Mouse (Mus musculus): Measurements from ENCODE around the gene Hcn3. TPM values are rescaled to one million over a fixed set of nuclear protein-coding genes. Genes with fewer than 3 reads are reported as not detected.
A peak's percentile ranks its signal among the peaks of the same experiment; 100 is the strongest.

The Hcn3 gene
- 1.1 TPM in 2 replicates for polyA plus RNA-seq (2015; fragmentation: Nextera tagmentation; extraction: Ambion mirVana)

DNA sequence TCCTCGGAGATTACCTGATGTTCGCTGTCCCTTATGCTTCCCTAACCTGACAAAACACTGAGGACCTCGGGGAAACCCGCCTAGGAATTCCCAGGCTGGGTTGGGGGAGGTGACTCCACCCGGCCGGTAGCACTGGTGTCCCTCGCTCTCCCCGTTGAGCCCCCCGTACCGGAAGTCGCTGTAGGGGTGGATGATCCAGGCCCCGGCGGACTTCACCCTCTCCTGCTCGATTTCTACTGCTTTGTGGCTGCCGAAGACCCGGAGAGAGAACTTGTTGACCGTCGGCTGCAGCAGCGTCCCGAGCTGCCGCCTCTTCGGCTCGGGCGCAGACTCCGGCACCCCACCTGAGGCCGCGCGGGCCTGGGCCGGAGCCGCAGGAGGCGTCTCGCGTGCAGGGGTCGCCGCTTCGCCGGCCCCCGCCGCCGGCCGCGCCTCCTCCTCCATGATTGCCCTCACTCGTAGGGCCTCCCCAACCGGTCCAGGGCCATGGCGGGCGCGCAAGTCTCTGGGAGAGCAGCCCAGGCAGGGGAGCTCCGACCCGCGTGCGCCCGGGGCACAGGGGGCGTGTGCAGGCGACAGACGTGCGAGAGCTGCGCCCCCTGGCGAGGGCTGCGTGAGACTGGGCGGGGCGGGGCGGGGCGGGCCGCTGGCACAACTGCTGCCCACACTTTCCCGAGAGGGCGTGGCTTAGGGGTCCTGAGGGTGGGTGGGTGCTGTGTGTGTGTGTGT lies at the start of gene Hcn3:
Gene Hcn3, minus strand, starts transcription at position 581 of the 729 bp plus-strand sequence.
- Histone ChIP-seq H3K27me3 (replicated peaks; ENCODE audit: control insufficient read depth, insufficient read depth, low read length) (no peaks in the 10 kb centered on the region; the same call in 1 of the 2 replicates), H3K9ac (ENCODE audit: low read depth, low read length) (0 out of 2 replicates have a peak within 1 kb of the TSS, but pooled peaks have one; percentile 22), H3K36me3 (ENCODE audit: control insufficient read depth, insufficient read depth) (no peaks in the 10 kb centered on the region), H3K9me3 (ENCODE audit: control insufficient read depth) (no peaks in the 10 kb centered on the region), H3K27ac (ENCODE audit: low read depth, low read length) (no peak within 1 kb of the TSS), H3K4me1 (replicated peaks; ENCODE audit: control insufficient read depth, insufficient read depth, low read length) (no peaks in the 10 kb centered on the region), H3K4me2 (replicated peaks; ENCODE audit: low read depth) (peak within 1 kb of the TSS; percentile 99), H3K4me3 (ENCODE audit: low read depth, low read length) (peak within 1 kb of the TSS; percentile 54)
- ATAC-seq: peak; percentile 38; the same call in 1 of the 2 replicates
- TF ChIP-seq CTCF (IDR thresholded peaks at IDR 0.05; ENCODE audit: low read depth): peak; percentile 86
- under 1% methylated on average over 55 of the region's 66 CpGs for WGBS

DNA sequence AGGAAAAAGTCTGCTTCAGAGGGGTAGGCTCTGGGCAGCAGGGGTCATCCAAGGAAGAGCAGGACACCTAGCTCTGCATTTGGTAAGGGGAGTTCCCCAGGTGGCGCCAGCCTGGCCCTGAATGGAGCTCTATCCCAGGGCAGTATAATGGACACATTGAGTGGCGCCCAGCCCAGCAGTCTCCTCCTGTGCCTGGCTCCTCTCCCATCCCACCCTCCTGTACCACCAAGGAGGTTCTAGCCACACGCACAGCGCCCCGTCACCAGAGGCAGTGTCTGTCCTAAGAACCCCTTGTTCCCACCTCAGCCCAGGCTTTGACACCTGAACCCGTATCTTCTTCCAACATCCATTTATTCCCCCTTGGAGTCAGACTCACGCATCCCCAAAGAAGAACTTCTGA lies 49.7 kb upstream of the Hcn3 start:
- WGBS: 95% methylated on average over 7 of the region's 7 CpGs
- Histone ChIP-seq H3K27ac (ENCODE audit: low read depth, low read length) (no peak overlapping the region), H3K4me1 (replicated peaks; ENCODE audit: control insufficient read depth, insufficient read depth, low read length) (peaks cover 13% of the 10 kb centered on the region; the same call in 1 of the 2 replicates), H3K4me3 (ENCODE audit: low read depth, low read length) (no peak overlapping the region), H3K4me2 (replicated peaks; ENCODE audit: low read depth) (no peak overlapping the region), H3K36me3 (ENCODE audit: control insufficient read depth, insufficient read depth) (peaks cover 57% of the 10 kb centered on the region), H3K9ac (ENCODE audit: low read depth, low read length) (no peak overlapping the region), H3K9me3 (ENCODE audit: control insufficient read depth) (no peaks in the 10 kb centered on the region), H3K27me3 (replicated peaks; ENCODE audit: control insufficient read depth, insufficient read depth, low read length) (no peaks in the 10 kb centered on the region)
- TF ChIP-seq CTCF (IDR thresholded peaks at IDR 0.05; ENCODE audit: low read depth): no peak
- ATAC-seq: no peak

DNA sequence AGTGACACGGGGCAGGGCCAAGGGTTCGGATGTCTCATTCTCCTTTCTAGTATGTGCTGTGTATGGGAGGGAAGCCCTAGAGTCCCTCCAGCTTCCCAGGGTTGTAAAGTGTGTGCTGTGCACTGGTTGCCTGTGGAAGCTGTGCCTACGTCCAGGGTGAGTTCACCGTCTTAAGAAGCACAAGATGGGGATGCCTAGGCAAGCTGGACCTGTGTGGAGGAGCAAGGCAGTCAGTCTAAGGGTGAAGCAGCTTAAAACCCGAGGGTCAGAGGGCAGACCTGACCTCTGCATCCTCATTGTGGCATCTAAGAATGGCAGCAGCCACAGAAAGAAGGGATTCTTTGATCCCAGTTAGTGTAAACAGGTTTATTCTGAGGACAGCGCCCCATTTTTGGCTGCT lies 48.7 kb upstream of the Hcn3 start:
- Histone ChIP-seq H3K4me3 (ENCODE audit: low read depth, low read length) (no peak overlapping the region), H3K27me3 (replicated peaks; ENCODE audit: control insufficient read depth, insufficient read depth, low read length) (no peaks in the 10 kb centered on the region), H3K4me1 (replicated peaks; ENCODE audit: control insufficient read depth, insufficient read depth, low read length) (peaks cover 8% of the 10 kb centered on the region; the same call in 1 of the 2 replicates), H3K9me3 (ENCODE audit: control insufficient read depth) (no peaks in the 10 kb centered on the region), H3K9ac (ENCODE audit: low read depth, low read length) (no peak overlapping the region), H3K27ac (ENCODE audit: low read depth, low read length) (no peak overlapping the region), H3K4me2 (replicated peaks; ENCODE audit: low read depth) (no peak overlapping the region), H3K36me3 (ENCODE audit: control insufficient read depth, insufficient read depth) (peaks cover 66% of the 10 kb centered on the region)
- TF ChIP-seq CTCF (IDR thresholded peaks at IDR 0.05; ENCODE audit: low read depth): no peak
- 83% methylated on average over 6 of the region's 6 CpGs for WGBS
- no peak for ATAC-seq

DNA sequence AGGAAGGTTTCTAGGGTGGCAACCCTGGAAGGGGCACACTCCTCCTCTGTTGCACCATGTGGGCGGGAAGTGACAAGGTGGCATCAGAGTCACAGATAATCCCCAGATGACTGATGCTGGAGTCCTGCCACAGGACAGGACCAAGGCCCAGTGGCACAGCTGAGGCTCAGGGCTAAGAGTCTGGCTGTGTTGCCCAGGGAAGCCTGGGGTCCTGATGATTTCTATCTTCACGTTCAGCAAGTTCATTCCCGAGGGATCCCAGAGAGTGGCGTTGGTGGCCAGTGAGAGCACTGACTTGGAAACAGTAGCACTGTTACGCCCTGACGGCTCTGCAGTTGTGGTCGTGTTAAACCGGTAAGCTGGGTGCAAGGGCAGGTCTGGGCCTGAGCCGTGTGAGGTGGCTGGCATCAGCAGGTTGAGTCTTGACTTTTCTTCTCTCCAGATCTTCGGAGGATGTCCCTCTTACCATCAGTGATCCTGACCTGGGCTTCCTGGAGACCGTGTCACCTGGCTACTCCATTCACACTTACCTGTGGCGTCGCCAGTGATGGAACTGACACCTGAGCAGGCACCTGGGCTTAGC lies 48.2 kb upstream of the Hcn3 start:
- Histone ChIP-seq H3K36me3 (ENCODE audit: control insufficient read depth, insufficient read depth) (peaks cover 66% of the 10 kb centered on the region), H3K4me3 (ENCODE audit: low read depth, low read length) (no peak overlapping the region), H3K4me1 (replicated peaks; ENCODE audit: control insufficient read depth, insufficient read depth, low read length) (peaks cover 8% of the 10 kb centered on the region; the same call in 1 of the 2 replicates), H3K4me2 (replicated peaks; ENCODE audit: low read depth) (no peak overlapping the region), H3K9ac (ENCODE audit: low read depth, low read length) (no peak overlapping the region), H3K9me3 (ENCODE audit: control insufficient read depth) (no peaks in the 10 kb centered on the region), H3K27ac (ENCODE audit: low read depth, low read length) (no peak overlapping the region), H3K27me3 (replicated peaks; ENCODE audit: control insufficient read depth, insufficient read depth, low read length) (no peaks in the 10 kb centered on the region)
- TF ChIP-seq CTCF (IDR thresholded peaks at IDR 0.05; ENCODE audit: low read depth): no peak
- ATAC-seq: no peak
- WGBS: 91% methylated on average over 13 of the region's 13 CpGs

DNA sequence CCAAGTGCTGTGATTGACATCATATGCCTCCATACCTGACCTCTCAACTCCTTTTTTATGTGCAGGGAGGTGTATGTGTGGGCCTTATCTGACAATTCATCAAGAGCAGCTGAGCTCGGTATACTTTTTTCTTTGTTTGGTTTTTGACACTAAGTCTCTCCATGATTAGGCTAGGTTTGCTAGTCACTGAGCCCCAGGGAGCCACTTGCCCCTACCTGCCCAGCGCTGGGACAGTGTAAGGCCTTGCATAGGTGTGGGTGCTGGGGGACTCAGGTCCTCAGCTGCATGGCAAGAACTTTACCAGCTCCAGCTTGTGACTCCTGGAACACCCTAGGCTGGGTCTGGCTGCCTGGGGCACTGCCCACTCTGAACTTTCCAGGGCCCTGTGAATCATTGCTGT lies 46.7 kb upstream of the Hcn3 start:
- TF ChIP-seq CTCF (IDR thresholded peaks at IDR 0.05; ENCODE audit: low read depth): no peak
- Histone ChIP-seq H3K4me2 (replicated peaks; ENCODE audit: low read depth) (no peak overlapping the region), H3K36me3 (ENCODE audit: control insufficient read depth, insufficient read depth) (peaks cover 66% of the 10 kb centered on the region), H3K4me1 (replicated peaks; ENCODE audit: control insufficient read depth, insufficient read depth, low read length) (no peaks in the 10 kb centered on the region), H3K27me3 (replicated peaks; ENCODE audit: control insufficient read depth, insufficient read depth, low read length) (no peaks in the 10 kb centered on the region), H3K9me3 (ENCODE audit: control insufficient read depth) (no peaks in the 10 kb centered on the region), H3K9ac (ENCODE audit: low read depth, low read length) (no peak overlapping the region), H3K4me3 (ENCODE audit: low read depth, low read length) (no peak overlapping the region), H3K27ac (ENCODE audit: low read depth, low read length) (no peak overlapping the region)
- no peak for ATAC-seq
- WGBS: 74% methylated on average over 2 of the region's 2 CpGs

DNA sequence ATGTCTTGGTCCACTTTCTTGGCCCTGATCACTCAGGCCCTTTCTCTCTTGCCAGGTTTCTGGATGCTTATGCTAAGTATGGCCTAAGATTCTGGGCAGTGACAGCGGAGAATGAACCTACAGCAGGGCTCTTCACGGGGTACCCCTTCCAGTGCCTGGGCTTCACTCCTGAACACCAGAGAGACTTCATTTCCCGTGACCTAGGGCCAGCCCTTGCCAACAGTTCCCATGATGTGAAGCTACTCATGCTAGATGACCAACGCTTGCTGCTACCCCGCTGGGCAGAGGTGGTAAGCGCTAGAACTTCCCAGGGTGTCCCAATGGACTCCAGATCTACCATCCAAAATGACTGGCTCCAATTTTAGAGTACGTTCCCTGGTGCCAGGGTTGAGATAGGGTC lies 46.1 kb upstream of the Hcn3 start:
- H3K4me2 ChIP-seq (replicated peaks; ENCODE audit: low read depth): no peak overlapping the region
- H3K4me1 ChIP-seq (replicated peaks; ENCODE audit: control insufficient read depth, insufficient read depth, low read length): no peaks in the 10 kb centered on the region
- WGBS: 91% methylated on average over 7 of the region's 7 CpGs
- H3K27ac ChIP-seq (ENCODE audit: low read depth, low read length): no peak overlapping the region
- no peaks in the 10 kb centered on the region for H3K27me3 ChIP-seq (replicated peaks; ENCODE audit: control insufficient read depth, insufficient read depth, low read length)
- H3K4me3 ChIP-seq (ENCODE audit: low read depth, low read length): no peak overlapping the region
- peaks cover 66% of the 10 kb centered on the region for H3K36me3 ChIP-seq (ENCODE audit: control insufficient read depth, insufficient read depth)
- no peaks in the 10 kb centered on the region for H3K9me3 ChIP-seq (ENCODE audit: control insufficient read depth)
- no peak for ATAC-seq
- no peak for TF ChIP-seq CTCF (IDR thresholded peaks at IDR 0.05; ENCODE audit: low read depth)
- no peak overlapping the region for H3K9ac ChIP-seq (ENCODE audit: low read depth, low read length)

All from intestine, postnatal 0 days (tissue).